Mouse (Mus musculus): ENCODE results near the gene Nt5c3. TPM values are rescaled to one million over a fixed set of nuclear protein-coding genes. Genes with fewer than 3 reads are reported as not detected.

The Nt5c3 gene
- polyA plus RNA-seq, 1 experiment = 54.6 TPM

GRCm38 (mm10) chr6:56919330-56920044 lies 4.2 kb downstream of the Nt5c3 start:
- TF ChIP-seq POLR2A (IDR thresholded peaks at IDR 0.05; ENCODE audit: extremely low read depth, insufficient read depth, low read length) (no peak), CTCF (IDR thresholded peaks at IDR 0.05; ENCODE audit: extremely low read depth, insufficient read depth, low read length) (no peak)
- Histone ChIP-seq H3K4me3 (ENCODE audit: insufficient read depth, low read length) (no peak overlapping the region), H3K4me1 (ENCODE audit: control insufficient read depth, insufficient read depth, low read length) (peaks cover 1% of the 10 kb centered on the region; the same call in 1 of the 2 replicates), H3K27ac (ENCODE audit: insufficient read depth, low read length) (no peak overlapping the region)

- TF ChIP-seq POLR2A (IDR thresholded peaks at IDR 0.05; ENCODE audit: extremely low read depth, insufficient read depth, low read length) = no peak
- H3K27ac ChIP-seq (ENCODE audit: insufficient read depth, low read length) = no peak overlapping the region
- peaks cover 1% of the 10 kb centered on the region; the same call in 1 of the 2 replicates for H3K4me1 ChIP-seq (ENCODE audit: control insufficient read depth, insufficient read depth, low read length)
- H3K4me3 ChIP-seq (ENCODE audit: insufficient read depth, low read length) = no peak overlapping the region
These were observed 6.0 kb downstream of the Nt5c3 start for GRCm38 (mm10) chr6:56917578-56918368.

- no peak overlapping the region for H3K4me3 ChIP-seq (ENCODE audit: insufficient read depth, low read length)
- H3K27ac ChIP-seq (ENCODE audit: insufficient read depth, low read length) = no peak overlapping the region
- H3K4me1 ChIP-seq (ENCODE audit: control insufficient read depth, insufficient read depth, low read length) = peaks cover 1% of the 10 kb centered on the region; the same call in 1 of the 2 replicates
- TF ChIP-seq POLR2A (IDR thresholded peaks at IDR 0.05; ENCODE audit: extremely low read depth, insufficient read depth, low read length) = no peak
- TF ChIP-seq CTCF (IDR thresholded peaks at IDR 0.05; ENCODE audit: extremely low read depth, insufficient read depth, low read length) = no peak
These were observed 7.5 kb downstream of the Nt5c3 start for GRCm38 (mm10) chr6:56916279-56916678.

GRCm38 (mm10) chr6:56913092-56913858 lies 10.5 kb downstream of the Nt5c3 start:
- Histone ChIP-seq H3K4me1 (ENCODE audit: control insufficient read depth, insufficient read depth, low read length) (peaks cover 1% of the 10 kb centered on the region; the same call in 1 of the 2 replicates), H3K27ac (ENCODE audit: insufficient read depth, low read length) (no peak overlapping the region), H3K4me3 (ENCODE audit: insufficient read depth, low read length) (no peak overlapping the region)

GRCm38 (mm10) chr6:56910910-56911309 lies 12.8 kb downstream of the Nt5c3 start:
- no peak overlapping the region for H3K4me3 ChIP-seq (ENCODE audit: insufficient read depth, low read length)
- no peaks in the 10 kb centered on the region; the same call in 1 of the 2 replicates for H3K4me1 ChIP-seq (ENCODE audit: control insufficient read depth, insufficient read depth, low read length)
- H3K27ac ChIP-seq (ENCODE audit: insufficient read depth, low read length) = no peak overlapping the region
- no peak for TF ChIP-seq POLR2A (IDR thresholded peaks at IDR 0.05; ENCODE audit: extremely low read depth, insufficient read depth, low read length)
- no peak for TF ChIP-seq CTCF (IDR thresholded peaks at IDR 0.05; ENCODE audit: extremely low read depth, insufficient read depth, low read length)

More at GRCm38 (mm10) chr6:56913092-56913858, 10.5 kb downstream of the Nt5c3 start:
- TF ChIP-seq POLR2A (IDR thresholded peaks at IDR 0.05; ENCODE audit: extremely low read depth, insufficient read depth, low read length) = no peak
- TF ChIP-seq CTCF (IDR thresholded peaks at IDR 0.05; ENCODE audit: extremely low read depth, insufficient read depth, low read length) = no peak

- Histone ChIP-seq H3K4me3 (ENCODE audit: insufficient read depth, low read length) (no peak overlapping the region), H3K27ac (ENCODE audit: insufficient read depth, low read length) (no peak overlapping the region), H3K4me1 (ENCODE audit: control insufficient read depth, insufficient read depth, low read length) (peaks cover 3% of the 10 kb centered on the region; the same call in 1 of the 2 replicates)
- TF ChIP-seq POLR2A (IDR thresholded peaks at IDR 0.05; ENCODE audit: extremely low read depth, insufficient read depth, low read length) (no peak), CTCF (IDR thresholded peaks at IDR 0.05; ENCODE audit: extremely low read depth, insufficient read depth, low read length) (peak; percentile 85)
These were observed 14.8 kb downstream of the Nt5c3 start for GRCm38 (mm10) chr6:56908912-56909311.

- peaks cover 4% of the 10 kb centered on the region; the same call in 1 of the 2 replicates for H3K4me1 ChIP-seq (ENCODE audit: control insufficient read depth, insufficient read depth, low read length)
- H3K27ac ChIP-seq (ENCODE audit: insufficient read depth, low read length) = no peak overlapping the region
These were observed 15.3 kb downstream of the Nt5c3 start for GRCm38 (mm10) chr6:56908397-56908796.

GRCm38 (mm10) chr6:56907973-56908372 lies 15.8 kb downstream of the Nt5c3 start:
- peaks cover 4% of the 10 kb centered on the region; the same call in 1 of the 2 replicates for H3K4me1 ChIP-seq (ENCODE audit: control insufficient read depth, insufficient read depth, low read length)
- H3K27ac ChIP-seq (ENCODE audit: insufficient read depth, low read length) = no peak overlapping the region
- no peak overlapping the region for H3K4me3 ChIP-seq (ENCODE audit: insufficient read depth, low read length)
- no peak for TF ChIP-seq POLR2A (IDR thresholded peaks at IDR 0.05; ENCODE audit: extremely low read depth, insufficient read depth, low read length)

More at GRCm38 (mm10) chr6:56908397-56908796, 15.3 kb downstream of the Nt5c3 start:
- TF ChIP-seq CTCF (IDR thresholded peaks at IDR 0.05; ENCODE audit: extremely low read depth, insufficient read depth, low read length) (no peak), POLR2A (IDR thresholded peaks at IDR 0.05; ENCODE audit: extremely low read depth, insufficient read depth, low read length) (no peak)
- no peak overlapping the region for H3K4me3 ChIP-seq (ENCODE audit: insufficient read depth, low read length)

Measured in cortical plate, adult 2 months (tissue).